Mouse (Mus musculus) liver, postnatal 0 days (tissue): ENCODE results near the gene Stard13.

Experiments
- CTCF ChIP-seq: sonication (generic); IDR thresholded peaks from 2 replicates; pipeline ENCODE4 v1.5.1; 2016; ENCODE audit warnings: antibody characterized with exemption, low read depth
- EP300 ChIP-seq: IDR thresholded peaks from 2 replicates; pipeline ENCODE4 v1.6.1; 2016; ENCODE audit warnings: antibody characterized with exemption, low read depth, mild to moderate bottlenecking

- TF ChIP-seq CTCF (no peak), EP300 (no peak)
Measured at GRCm38 (mm10) chr5:151173774-151174173, 59.9 kb downstream of the Stard13 start.
